Mouse (Mus musculus): ENCODE results near the gene Mecom. TPM values are rescaled to one million over a fixed set of nuclear protein-coding genes. Genes with fewer than 3 reads are reported as not detected.

Mecom gene
- polyA plus RNA-seq, 1 experiment from 2014 or later = 32.7 TPM

GRCm38 (mm10) chr3:30503821-30504220 is 44.0 kb downstream of the Mecom start:
- Histone ChIP-seq H3K9ac (ENCODE audit: low read length) (no peak overlapping the region), H3K4me2 (no peak overlapping the region), H3K27me3 (ENCODE audit: control insufficient read depth, insufficient read depth, low read length) (peaks cover 8% of the 10 kb centered on the region), H3K27ac (ENCODE audit: low read depth, low read length) (no peak overlapping the region), H3K4me1 (ENCODE audit: control insufficient read depth, insufficient read depth, low read length) (peaks cover 34% of the 10 kb centered on the region), H3K4me3 (ENCODE audit: low read depth, low read length) (no peak overlapping the region), H3K9me3 (ENCODE audit: control insufficient read depth, low read length) (no peaks in the 10 kb centered on the region), H3K36me3 (ENCODE audit: control insufficient read depth, insufficient read depth, low read length) (no peaks in the 10 kb centered on the region)
- ATAC-seq (ENCODE audit: low FRiP score) = no peak
- no peak for DNase-seq (ENCODE audit: low spot score, missing footprints)

- Histone ChIP-seq H3K4me3 (ENCODE audit: low read depth, low read length) (no peak overlapping the region), H3K4me2 (no peak overlapping the region), H3K9ac (ENCODE audit: low read length) (no peak overlapping the region), H3K27ac (ENCODE audit: low read depth, low read length) (no peak overlapping the region), H3K27me3 (ENCODE audit: control insufficient read depth, insufficient read depth, low read length) (no peaks in the 10 kb centered on the region), H3K9me3 (ENCODE audit: control insufficient read depth, low read length) (peaks cover 3% of the 10 kb centered on the region; the same call in 1 of the 2 replicates), H3K36me3 (ENCODE audit: control insufficient read depth, insufficient read depth, low read length) (no peaks in the 10 kb centered on the region), H3K4me1 (ENCODE audit: control insufficient read depth, insufficient read depth, low read length) (peaks cover 10% of the 10 kb centered on the region)
- DNase-seq (ENCODE audit: low spot score, missing footprints) = no peak
- WGBS = 9% methylated on average over 9 of the region's 9 CpGs
- ATAC-seq (ENCODE audit: low FRiP score) = peak; percentile 55; the same call in 1 of the 2 replicates
Measured at GRCm38 (mm10) chr3:30498202-30498828, 49.5 kb downstream of the Mecom start.

GRCm38 (mm10) chr3:30494371-30494770 is 53.4 kb downstream of the Mecom start:
- Histone ChIP-seq H3K36me3 (ENCODE audit: control insufficient read depth, insufficient read depth, low read length) (no peaks in the 10 kb centered on the region), H3K27me3 (ENCODE audit: control insufficient read depth, insufficient read depth, low read length) (no peaks in the 10 kb centered on the region), H3K9me3 (ENCODE audit: control insufficient read depth, low read length) (peaks cover 6% of the 10 kb centered on the region; the same call in 1 of the 2 replicates), H3K4me1 (ENCODE audit: control insufficient read depth, insufficient read depth, low read length) (peaks cover 5% of the 10 kb centered on the region), H3K4me3 (ENCODE audit: low read depth, low read length) (no peak overlapping the region), H3K9ac (ENCODE audit: low read length) (no peak overlapping the region), H3K27ac (ENCODE audit: low read depth, low read length) (no peak overlapping the region), H3K4me2 (no peak overlapping the region)
- ATAC-seq (ENCODE audit: low FRiP score) (no peak), DNase-seq (ENCODE audit: low spot score, missing footprints) (no peak)
- 86% methylated on average over 2 of the region's 2 CpGs for WGBS

- no peak for ATAC-seq (ENCODE audit: low FRiP score)
- Histone ChIP-seq H3K27ac (ENCODE audit: low read depth, low read length) (no peak overlapping the region), H3K4me3 (ENCODE audit: low read depth, low read length) (no peak overlapping the region), H3K4me2 (no peak overlapping the region), H3K27me3 (ENCODE audit: control insufficient read depth, insufficient read depth, low read length) (no peaks in the 10 kb centered on the region), H3K4me1 (ENCODE audit: control insufficient read depth, insufficient read depth, low read length) (peaks cover 1% of the 10 kb centered on the region; the same call in 1 of the 2 replicates), H3K9ac (ENCODE audit: low read length) (no peak overlapping the region), H3K9me3 (ENCODE audit: control insufficient read depth, low read length) (peaks cover 6% of the 10 kb centered on the region; the same call in 1 of the 2 replicates), H3K36me3 (ENCODE audit: control insufficient read depth, insufficient read depth, low read length) (no peaks in the 10 kb centered on the region)
- 78% methylated on average over 4 of the region's 4 CpGs for WGBS
- no peak for DNase-seq (ENCODE audit: low spot score, missing footprints)
Measured at GRCm38 (mm10) chr3:30488808-30489207, 59.0 kb downstream of the Mecom start.

GRCm38 (mm10) chr3:30486422-30486821 is 61.4 kb downstream of the Mecom start:
- Histone ChIP-seq H3K4me2 (no peak overlapping the region), H3K4me3 (ENCODE audit: low read depth, low read length) (no peak overlapping the region), H3K9ac (ENCODE audit: low read length) (no peak overlapping the region), H3K27ac (ENCODE audit: low read depth, low read length) (no peak overlapping the region), H3K36me3 (ENCODE audit: control insufficient read depth, insufficient read depth, low read length) (no peaks in the 10 kb centered on the region), H3K4me1 (ENCODE audit: control insufficient read depth, insufficient read depth, low read length) (peaks cover 8% of the 10 kb centered on the region), H3K9me3 (ENCODE audit: control insufficient read depth, low read length) (no peaks in the 10 kb centered on the region), H3K27me3 (ENCODE audit: control insufficient read depth, insufficient read depth, low read length) (no peaks in the 10 kb centered on the region)
- WGBS = 95% methylated on average over 4 of the region's 4 CpGs
- ATAC-seq (ENCODE audit: low FRiP score) = no peak
- no peak for DNase-seq (ENCODE audit: low spot score, missing footprints)

GRCm38 (mm10) chr3:30483006-30483684 is 64.7 kb downstream of the Mecom start:
- peaks cover 10% of the 10 kb centered on the region for H3K4me1 ChIP-seq (ENCODE audit: control insufficient read depth, insufficient read depth, low read length)
- DNase-seq (ENCODE audit: low spot score, missing footprints) = no peak
- no peaks in the 10 kb centered on the region for H3K36me3 ChIP-seq (ENCODE audit: control insufficient read depth, insufficient read depth, low read length)
- H3K27ac ChIP-seq (ENCODE audit: low read depth, low read length) = 0 out of 2 replicates have a peak overlapping the region, but pooled peaks have one; percentile 1
- no peaks in the 10 kb centered on the region for H3K27me3 ChIP-seq (ENCODE audit: control insufficient read depth, insufficient read depth, low read length)
- H3K4me3 ChIP-seq (ENCODE audit: low read depth, low read length) = no peak overlapping the region
- peak; percentile 7; the same call in 1 of the 2 replicates for ATAC-seq (ENCODE audit: low FRiP score)
- H3K9ac ChIP-seq (ENCODE audit: low read length) = no peak overlapping the region
- H3K9me3 ChIP-seq (ENCODE audit: control insufficient read depth, low read length) = no peaks in the 10 kb centered on the region
- WGBS = 15% methylated on average over 5 of the region's 5 CpGs
- no peak overlapping the region for H3K4me2 ChIP-seq

- no peak for DNase-seq (ENCODE audit: low spot score, missing footprints)
- Histone ChIP-seq H3K9ac (ENCODE audit: low read length) (no peak overlapping the region), H3K27me3 (ENCODE audit: control insufficient read depth, insufficient read depth, low read length) (no peaks in the 10 kb centered on the region), H3K36me3 (ENCODE audit: control insufficient read depth, insufficient read depth, low read length) (no peaks in the 10 kb centered on the region), H3K9me3 (ENCODE audit: control insufficient read depth, low read length) (no peaks in the 10 kb centered on the region), H3K4me2 (no peak overlapping the region), H3K4me3 (ENCODE audit: low read depth, low read length) (no peak overlapping the region), H3K27ac (ENCODE audit: low read depth, low read length) (no peak overlapping the region), H3K4me1 (ENCODE audit: control insufficient read depth, insufficient read depth, low read length) (peaks cover 14% of the 10 kb centered on the region)
- 85% methylated on average over 10 of the region's 10 CpGs for WGBS
- ATAC-seq (ENCODE audit: low FRiP score) = no peak
Measured at GRCm38 (mm10) chr3:30481682-30482081, 66.1 kb downstream of the Mecom start.

GRCm38 (mm10) chr3:30480551-30480950 is 67.3 kb downstream of the Mecom start:
- ATAC-seq (ENCODE audit: low FRiP score) (no peak), DNase-seq (ENCODE audit: low spot score, missing footprints) (no peak)
- Histone ChIP-seq H3K9ac (ENCODE audit: low read length) (no peak overlapping the region), H3K36me3 (ENCODE audit: control insufficient read depth, insufficient read depth, low read length) (no peaks in the 10 kb centered on the region), H3K27me3 (ENCODE audit: control insufficient read depth, insufficient read depth, low read length) (no peaks in the 10 kb centered on the region), H3K4me1 (ENCODE audit: control insufficient read depth, insufficient read depth, low read length) (peaks cover 14% of the 10 kb centered on the region), H3K4me2 (no peak overlapping the region), H3K27ac (ENCODE audit: low read depth, low read length) (no peak overlapping the region), H3K4me3 (ENCODE audit: low read depth, low read length) (no peak overlapping the region), H3K9me3 (ENCODE audit: control insufficient read depth, low read length) (no peaks in the 10 kb centered on the region)
- whole genome bisulfite sequencing = 76% methylated on average over 6 of the region's 6 CpGs

- 60% methylated on average over 6 of the region's 6 CpGs for WGBS
- peaks cover 7% of the 10 kb centered on the region for H3K4me1 ChIP-seq (ENCODE audit: control insufficient read depth, insufficient read depth, low read length)
- H3K27ac ChIP-seq (ENCODE audit: low read depth, low read length) = no peak overlapping the region
- H3K4me3 ChIP-seq (ENCODE audit: low read depth, low read length) = no peak overlapping the region
- H3K9ac ChIP-seq (ENCODE audit: low read length) = no peak overlapping the region
- no peak for DNase-seq (ENCODE audit: low spot score, missing footprints)
- no peaks in the 10 kb centered on the region for H3K36me3 ChIP-seq (ENCODE audit: control insufficient read depth, insufficient read depth, low read length)
- H3K27me3 ChIP-seq (ENCODE audit: control insufficient read depth, insufficient read depth, low read length) = no peaks in the 10 kb centered on the region
- ATAC-seq (ENCODE audit: low FRiP score) = no peak
- H3K4me2 ChIP-seq = no peak overlapping the region
- H3K9me3 ChIP-seq (ENCODE audit: control insufficient read depth, low read length) = no peaks in the 10 kb centered on the region
Measured at GRCm38 (mm10) chr3:30478252-30478651, 69.6 kb downstream of the Mecom start.
